Mouse (Mus musculus) midbrain, embryonic 10.5 days (tissue): ENCODE data around the gene Fam184b. TPM values are rescaled to one million over a fixed set of nuclear protein-coding genes. Genes with fewer than 3 reads are reported as not detected.

Source experiments
- DNase-seq: peaks from one replicate; pipeline ENCODE4 v3.0.0-alpha.2; 2017; ENCODE audit warnings: low spot score
- H3K27ac ChIP-seq: fragments of 300-500 bp; sonication (generic); replicated peaks from 2 replicates; pipeline ENCODE4 v1.5.1; 2016; ENCODE audit warnings: mild to moderate bottlenecking
- H3K27me3 ChIP-seq: fragments of 300-500 bp; sonication (generic); 2 replicates; pipeline ENCODE4 v1.6.1; 2016; ENCODE audit warnings: low read depth, mild to moderate bottlenecking; ENCODE audit not compliant: poor library complexity, severe bottlenecking
- H3K36me3 ChIP-seq: fragments of 300-500 bp; sonication (generic); 2 replicates; pipeline ENCODE4 v1.6.1; 2016; ENCODE audit warnings: mild to moderate bottlenecking, moderate library complexity
- H3K4me1 ChIP-seq: fragments of 300-500 bp; sonication (generic); 2 replicates; pipeline ENCODE4 v1.6.1; 2016
- H3K4me3 ChIP-seq: fragments of 300-500 bp; sonication (generic); 2 replicates; pipeline ENCODE4 v1.5.1; 2016; ENCODE audit warnings: mild to moderate bottlenecking, moderate library complexity
- H3K9me3 ChIP-seq: fragments of 300-500 bp; sonication (generic); replicated peaks from 2 replicates; pipeline ENCODE4 v1.6.1; 2016; ENCODE audit warnings: mild to moderate bottlenecking
- WGBS: fragments of 180-500 bp; shearing (Covaris S2); methylation state at CpG from one replicate; pipeline ENCODE4 v1.1.7; 2016; 5-methylcytosine and 5-hydroxymethylcytosine counted together
- polyA plus RNA-seq: library from polyadenylated mRNA; unstranded; fragments of >200 nt; fragmentation: Nextera tagmentation; extraction: Ambion mirVana; gene quantifications from 2 replicates; pipeline ENCODE4 v1.2.1, GENCODE M21; 2016

Gene Fam184b
- polyA plus RNA-seq, 1 experiment from 2014 or later = 0.73 TPM

- Histone ChIP-seq H3K27ac (no peak overlapping the region), H3K4me1 (no peaks in the 10 kb centered on the region), H3K9me3 (no peaks in the 10 kb centered on the region; the same call in 1 of the 2 replicates), H3K4me3 (no peak overlapping the region), H3K36me3 (no peaks in the 10 kb centered on the region), H3K27me3 (no peaks in the 10 kb centered on the region)
- WGBS = 85% methylated on average over 8 of the region's 8 CpGs
- no peak for DNase-seq
These were observed 54.8 kb downstream of the Fam184b start for GRCm38 (mm10) chr5:45584601-45585000.

DNA sequence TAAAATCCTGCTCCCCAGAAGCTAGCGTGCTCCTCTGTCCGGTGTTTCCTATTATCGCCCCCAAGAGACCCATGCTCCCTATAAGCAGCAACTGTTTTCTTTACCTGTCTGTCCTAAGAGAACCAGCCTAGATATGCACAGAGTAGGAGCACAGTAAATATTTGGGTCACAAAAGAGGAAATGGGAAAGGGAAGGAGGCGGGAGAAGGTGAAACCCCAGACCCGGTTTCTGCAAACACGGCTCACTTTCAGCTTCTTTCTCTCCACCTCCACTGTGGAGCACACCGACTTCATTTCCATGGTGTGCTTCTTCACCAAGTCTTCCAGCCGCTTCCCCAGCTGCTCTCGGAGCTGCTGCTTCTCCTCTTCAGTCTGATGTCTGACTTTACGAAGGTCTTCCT, 59.1 kb downstream of the Fam184b start:
- H3K36me3 ChIP-seq = no peaks in the 10 kb centered on the region
- 88% methylated on average over 10 of the region's 10 CpGs for WGBS
- H3K4me1 ChIP-seq = no peaks in the 10 kb centered on the region
- no peaks in the 10 kb centered on the region for H3K9me3 ChIP-seq
- H3K27ac ChIP-seq = no peak overlapping the region
- DNase-seq = no peak
- H3K27me3 ChIP-seq = no peaks in the 10 kb centered on the region
- no peak overlapping the region for H3K4me3 ChIP-seq

DNA sequence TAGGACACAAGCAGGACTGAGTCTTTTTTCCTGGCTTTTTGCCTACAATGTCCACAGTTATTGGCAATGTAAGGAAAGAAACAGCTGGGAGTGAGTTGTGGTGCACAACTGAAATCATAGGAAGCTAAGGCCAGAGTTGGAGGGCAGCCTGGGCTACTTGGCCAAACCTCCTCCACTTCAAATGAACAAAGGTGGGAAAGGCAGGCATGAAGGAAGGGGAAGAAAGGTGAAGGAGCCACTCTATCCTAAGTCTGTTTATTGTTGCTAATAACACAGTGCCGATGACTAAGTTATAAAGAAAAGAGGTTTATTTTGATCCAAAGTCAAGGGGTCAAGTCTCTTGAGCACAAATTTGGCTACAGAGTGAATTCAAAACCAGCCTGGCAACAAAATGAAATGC, 62.0 kb downstream of the Fam184b start:
- Histone ChIP-seq H3K27ac (no peak overlapping the region), H3K4me1 (0 out of 2 replicates have a peak, but pooled peaks cover 5% of the 10 kb centered on the region), H3K36me3 (no peaks in the 10 kb centered on the region), H3K27me3 (no peaks in the 10 kb centered on the region), H3K9me3 (no peaks in the 10 kb centered on the region), H3K4me3 (no peak overlapping the region)
- WGBS = 86% methylated on average over 1 of the region's 1 CpGs
- DNase-seq = no peak

DNA sequence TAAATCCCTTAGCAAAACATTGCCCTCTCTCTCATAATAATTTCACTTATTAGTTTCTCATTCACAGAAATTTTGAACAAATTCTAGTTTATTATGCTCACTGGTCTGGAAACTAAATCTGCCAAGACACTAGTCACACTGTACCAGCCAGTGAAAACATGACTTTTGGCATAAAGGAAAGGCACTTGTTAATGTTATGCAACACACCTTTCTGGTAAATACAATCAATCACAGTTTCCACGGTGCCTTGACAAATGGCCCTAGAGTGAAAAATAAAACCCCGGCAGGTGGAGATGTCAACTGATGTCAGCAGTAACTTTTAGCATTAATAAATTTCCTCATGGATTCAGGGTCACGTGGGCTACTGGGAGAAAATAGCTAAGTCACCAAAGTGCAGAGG, 62.7 kb downstream of the Fam184b start:
- Histone ChIP-seq H3K27ac (no peak overlapping the region), H3K27me3 (no peaks in the 10 kb centered on the region), H3K4me1 (0 out of 2 replicates have a peak, but pooled peaks cover 5% of the 10 kb centered on the region), H3K36me3 (no peaks in the 10 kb centered on the region), H3K4me3 (no peak overlapping the region), H3K9me3 (no peaks in the 10 kb centered on the region)
- DNase-seq = no peak
- WGBS = 87% methylated on average over 3 of the region's 3 CpGs

- H3K9me3 ChIP-seq = no peaks in the 10 kb centered on the region
- no peaks in the 10 kb centered on the region for H3K36me3 ChIP-seq
- no peak overlapping the region for H3K4me3 ChIP-seq
- 0 out of 2 replicates have a peak, but pooled peaks cover 5% of the 10 kb centered on the region for H3K4me1 ChIP-seq
- no peak for DNase-seq
- no peaks in the 10 kb centered on the region for H3K27me3 ChIP-seq
- 62% methylated on average over 5 of the region's 5 CpGs for WGBS
- no peak overlapping the region for H3K27ac ChIP-seq
These were observed 66.6 kb downstream of the Fam184b start for GRCm38 (mm10) chr5:45572816-45573215.

GRCm38 (mm10) chr5:45565829-45566228, 73.6 kb downstream of the Fam184b start:
- DNase-seq = no peak
- no peaks in the 10 kb centered on the region for H3K9me3 ChIP-seq
- H3K4me3 ChIP-seq = no peak overlapping the region
- no peak overlapping the region for H3K27ac ChIP-seq
- 87% methylated on average over 1 of the region's 1 CpGs for WGBS
- H3K27me3 ChIP-seq = no peaks in the 10 kb centered on the region
- no peaks in the 10 kb centered on the region for H3K4me1 ChIP-seq
- H3K36me3 ChIP-seq = no peaks in the 10 kb centered on the region

DNA sequence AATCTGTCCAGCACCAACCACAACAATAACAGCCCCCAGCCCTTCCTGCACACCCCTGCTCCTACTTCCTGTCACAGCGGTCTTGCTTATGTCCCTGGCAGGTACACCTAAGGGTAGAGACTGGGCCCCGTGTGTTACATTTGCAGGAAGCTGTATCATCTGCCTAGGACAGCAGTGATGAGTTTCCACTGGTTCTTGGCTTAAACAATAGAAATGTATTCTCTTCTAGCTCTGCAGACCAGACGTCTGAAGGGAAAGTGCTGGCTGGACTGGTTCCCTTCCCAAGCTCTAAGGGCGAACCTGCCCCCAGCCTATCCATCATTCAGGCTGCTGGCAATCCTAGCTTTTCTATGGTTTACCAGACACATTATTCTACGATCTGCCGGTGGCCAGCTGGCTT, 75.4 kb downstream of the Fam184b start:
- H3K36me3 ChIP-seq = no peaks in the 10 kb centered on the region
- H3K9me3 ChIP-seq = no peaks in the 10 kb centered on the region
- H3K4me3 ChIP-seq = no peak overlapping the region
- H3K27me3 ChIP-seq = no peaks in the 10 kb centered on the region
- 75% methylated on average over 6 of the region's 6 CpGs for WGBS
- DNase-seq = no peak
- no peak overlapping the region for H3K27ac ChIP-seq
- H3K4me1 ChIP-seq = no peaks in the 10 kb centered on the region

DNA sequence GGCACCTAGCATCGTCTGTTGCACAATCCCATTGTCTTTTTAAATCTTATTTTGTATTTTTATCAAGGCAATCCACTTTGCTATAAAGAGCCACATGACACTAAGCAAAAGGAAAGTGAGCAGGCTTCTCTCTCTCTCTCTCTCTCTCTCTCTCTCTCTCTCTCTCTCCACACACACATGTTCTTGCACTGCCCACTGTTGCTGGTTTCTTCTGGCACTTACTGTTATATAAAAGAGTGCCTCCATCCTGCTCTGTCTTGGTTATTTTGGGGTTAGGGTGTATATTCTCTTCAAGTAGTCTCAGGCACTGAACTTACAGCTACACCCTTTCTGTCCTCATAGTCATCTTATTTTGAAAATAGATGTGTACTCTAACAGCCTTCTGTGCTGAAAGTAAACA, 89.8 kb downstream of the Fam184b start:
- H3K9me3 ChIP-seq = no peaks in the 10 kb centered on the region
- H3K36me3 ChIP-seq = no peaks in the 10 kb centered on the region
- no peak overlapping the region for H3K27ac ChIP-seq
- no peak for DNase-seq
- no peaks in the 10 kb centered on the region for H3K27me3 ChIP-seq
- WGBS = 94% methylated on average over 1 of the region's 1 CpGs
- H3K4me1 ChIP-seq = no peaks in the 10 kb centered on the region
- no peak overlapping the region for H3K4me3 ChIP-seq

DNA sequence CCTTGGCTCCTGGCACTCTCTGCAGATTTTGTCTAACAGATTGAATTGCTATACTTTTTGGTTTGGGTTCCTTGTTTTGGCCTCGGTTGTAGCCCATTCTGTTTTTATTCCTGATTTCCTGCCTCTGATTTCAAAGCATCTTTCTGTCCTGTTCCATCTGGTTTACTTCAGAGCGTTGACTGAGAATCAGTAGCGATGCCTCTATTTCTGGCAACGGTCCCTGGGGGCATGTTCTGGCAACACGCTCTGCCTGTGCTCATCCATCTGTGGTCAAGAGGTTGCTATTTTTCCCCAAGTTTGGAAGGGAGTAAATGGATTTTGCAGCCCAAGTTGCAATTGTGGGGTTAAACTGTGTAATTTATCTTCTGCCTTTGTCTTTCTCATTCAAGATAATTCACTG, 96.0 kb downstream of the Fam184b start:
- no peaks in the 10 kb centered on the region for H3K27me3 ChIP-seq
- no peaks in the 10 kb centered on the region for H3K36me3 ChIP-seq
- no peaks in the 10 kb centered on the region for H3K9me3 ChIP-seq
- DNase-seq = no peak
- no peaks in the 10 kb centered on the region for H3K4me1 ChIP-seq
- 86% methylated on average over 5 of the region's 5 CpGs for WGBS
- H3K27ac ChIP-seq = no peak overlapping the region
- no peak overlapping the region for H3K4me3 ChIP-seq

GRCm38 (mm10) chr5:45539502-45539901, 99.9 kb downstream of the Fam184b start:
- no peaks in the 10 kb centered on the region for H3K9me3 ChIP-seq
- WGBS = 54% methylated on average over 10 of the region's 10 CpGs
- peaks cover 3% of the 10 kb centered on the region; the same call in 1 of the 2 replicates for H3K4me1 ChIP-seq
- H3K27ac ChIP-seq = no peak overlapping the region
- no peaks in the 10 kb centered on the region for H3K36me3 ChIP-seq
- no peak for DNase-seq
- H3K27me3 ChIP-seq = no peaks in the 10 kb centered on the region
- no peak overlapping the region for H3K4me3 ChIP-seq

DNA sequence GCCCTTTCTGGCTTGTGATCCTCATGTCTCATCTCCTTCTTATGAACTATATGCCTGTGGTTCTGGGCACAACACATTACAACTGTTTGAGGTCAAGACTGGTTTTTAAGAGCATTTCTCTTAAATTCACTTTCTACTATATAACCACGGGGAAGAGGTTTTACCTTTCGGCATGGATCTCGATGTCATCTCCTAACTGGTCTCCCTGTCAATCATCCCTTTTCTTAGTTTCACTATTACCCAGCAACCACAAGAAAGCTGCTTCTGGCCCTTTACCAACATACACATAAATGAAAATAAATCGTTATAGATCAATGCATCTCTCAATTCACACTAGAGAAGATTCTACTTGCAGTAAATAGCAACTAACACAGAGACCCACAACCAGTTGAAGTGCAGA, 104.2 kb downstream of the Fam184b start:
- 71% methylated on average over 4 of the region's 4 CpGs for WGBS

GRCm38 (mm10) chr5:45534319-45535098, 104.9 kb downstream of the Fam184b start:
- H3K27ac ChIP-seq = no peak overlapping the region
- no peaks in the 10 kb centered on the region for H3K27me3 ChIP-seq
- peak overlapping the region; percentile 24 for H3K4me3 ChIP-seq
- peak; percentile 74 for DNase-seq
- peaks cover 23% of the 10 kb centered on the region for H3K36me3 ChIP-seq
- H3K4me1 ChIP-seq = peaks cover 8% of the 10 kb centered on the region
- H3K9me3 ChIP-seq = no peaks in the 10 kb centered on the region
- 5% methylated on average over 16 of the region's 17 CpGs for WGBS

More for the DNA sequence above, 104.2 kb downstream of the Fam184b start:
- no peak for DNase-seq
- H3K4me1 ChIP-seq = peaks cover 8% of the 10 kb centered on the region
- H3K27me3 ChIP-seq = no peaks in the 10 kb centered on the region
- peaks cover 18% of the 10 kb centered on the region for H3K36me3 ChIP-seq
- no peaks in the 10 kb centered on the region for H3K9me3 ChIP-seq
- H3K4me3 ChIP-seq = no peak overlapping the region
- H3K27ac ChIP-seq = no peak overlapping the region

- Histone ChIP-seq H3K4me1 (peaks cover 8% of the 10 kb centered on the region), H3K9me3 (no peaks in the 10 kb centered on the region), H3K4me3 (no peak overlapping the region), H3K36me3 (peaks cover 72% of the 10 kb centered on the region), H3K27ac (no peak overlapping the region), H3K27me3 (no peaks in the 10 kb centered on the region)
- WGBS = 94% methylated on average over 3 of the region's 3 CpGs
- peak; percentile 16 for DNase-seq
These were observed 109.7 kb downstream of the Fam184b start for GRCm38 (mm10) chr5:45529696-45530095.
